ENCODE assay signal across 17 mouse cellular contexts in genomic region chr5:74669925-74670324, GRCm38 (mm10). TPM values are rescaled to one million over a fixed set of nuclear protein-coding genes. Genes with fewer than 3 reads are reported as not detected.
A peak's percentile ranks its signal among the peaks of the same experiment; 100 is the strongest.
DNase-seq lines count a peak whose midpoint lies in the region; ATAC-seq and TF ChIP-seq lines count a peak whose summit lies in the region.
"Had no signal": no experiment of that assay in that cellular context is flagged by ENCODE, and none has a peak within 500 bp of the region (broad histone marks: within the 10 kb centered on the region; RNA-seq: fewer than 3 reads in every experiment).

No protein-coding gene starts in this region.

- WGBS in heart, embryonic 11.5 days (ENCODE audit: insufficient replicate concordance), result 83% methylated on average over 6 of the region's 6 CpGs
- 52% methylated on average over 6 of the region's 6 CpGs for WGBS in lung, postnatal 0 days

- intact Hi-C loops in gastrocnemius, adult 2 months (cut with DNase I), result no loop called here

- H3K27ac ChIP-seq in gastrocnemius, adult 2 months, result peak overlapping the region; percentile 72
- no peak overlapping the region for H3K27ac ChIP-seq in heart, embryonic 11.5 days (ENCODE audit: low read depth, low read length)
- no peak overlapping the region for H3K27ac ChIP-seq in lung, postnatal 0 days (ENCODE audit: low read length)
- H3K27ac ChIP-seq: embryonic facial prominence, embryonic 12.5 days; forebrain, embryonic 15.5 days; hindbrain, embryonic 13.5 days; hindbrain, postnatal 0 days had no signal

- H3K36me3 ChIP-seq in heart, embryonic 11.5 days (ENCODE audit: control insufficient read depth, insufficient read depth, low read length), result no peaks in the 10 kb centered on the region
- H3K36me3 ChIP-seq in lung, postnatal 0 days (ENCODE audit: insufficient read depth, low read length), result no peaks in the 10 kb centered on the region
- H3K36me3 ChIP-seq: embryonic facial prominence, embryonic 12.5 days; forebrain, embryonic 15.5 days; hindbrain, embryonic 13.5 days had no signal

- DNase-seq in gastrocnemius, adult 2 months, result no peak
- no peak for DNase-seq in gastrocnemius, adult 8-10 months (ENCODE audit: low spot score in 2 of 2)
- peak; percentile 47 to 50 for DNase-seq in heart, adult 9 months (ENCODE audit: low spot score in 2 of 2)
- DNase-seq in kidney, postnatal 14 days, result peak; percentile 20
- DNase-seq in kidney, postnatal 4 days, result no peak
- peak; percentile 67 for DNase-seq in lung, postnatal 10 days
- no peak for DNase-seq in lung, postnatal 0 days (ENCODE audit: low spot score)
- DNase-seq: adrenal gland, postnatal 10 days; cerebellum, adult 11-12 months; cerebellum, adult 9-10 months; cerebellum, postnatal 25 days had no signal

- H3K27me3 ChIP-seq in heart, embryonic 11.5 days (ENCODE audit: control insufficient read depth, insufficient read depth, low read length), result no peaks in the 10 kb centered on the region
- no peaks in the 10 kb centered on the region for H3K27me3 ChIP-seq in lung, postnatal 0 days (replicated peaks; ENCODE audit: insufficient read depth, low read length)
- H3K27me3 ChIP-seq: embryonic facial prominence, embryonic 12.5 days; forebrain, embryonic 15.5 days; hindbrain, embryonic 13.5 days had no signal

- H3K9me3 ChIP-seq in heart, embryonic 11.5 days (replicated peaks; ENCODE audit: control insufficient read depth, low read length), result no peaks in the 10 kb centered on the region
- H3K9me3 ChIP-seq in lung, postnatal 0 days (ENCODE audit: low read length), result no peaks in the 10 kb centered on the region
- H3K9me3 ChIP-seq: embryonic facial prominence, embryonic 12.5 days; forebrain, embryonic 15.5 days; hindbrain, embryonic 13.5 days had no signal

- no peak overlapping the region for H3K4me2 ChIP-seq in heart, embryonic 11.5 days
- H3K4me2 ChIP-seq in lung, postnatal 0 days (replicated peaks; ENCODE audit: low read depth, low read length), result no peak overlapping the region
- H3K4me2 ChIP-seq: embryonic facial prominence, embryonic 12.5 days; forebrain, embryonic 15.5 days; hindbrain, embryonic 13.5 days had no signal

- no peak for TF ChIP-seq CTCF in gastrocnemius, adult 2 months (IDR thresholded peaks at IDR 0.05)
- no peak for TF ChIP-seq CTCF in lung, postnatal 0 days (IDR thresholded peaks at IDR 0.05)

- ATAC-seq in heart, embryonic 11.5 days (replicated peaks; ENCODE audit: insufficient number of reproducible peaks, low FRiP score, low TSS enrichment), result no peak
- no peak for ATAC-seq in lung, postnatal 0 days
- ATAC-seq: forebrain, embryonic 15.5 days; hindbrain, postnatal 0 days had no signal

- no peak for TF ChIP-seq EP300 in lung, postnatal 0 days (IDR thresholded peaks at IDR 0.05)

- H3K4me1 ChIP-seq in heart, embryonic 11.5 days (ENCODE audit: control insufficient read depth, insufficient read depth, low read length), result no peaks in the 10 kb centered on the region
- no peaks in the 10 kb centered on the region for H3K4me1 ChIP-seq in lung, postnatal 0 days (ENCODE audit: insufficient read depth, low read depth, low read length)
- H3K4me1 ChIP-seq: embryonic facial prominence, embryonic 12.5 days; forebrain, embryonic 15.5 days; hindbrain, embryonic 13.5 days had no signal

- H3K9ac ChIP-seq in heart, embryonic 11.5 days (ENCODE audit: low read depth, low read length), result no peak overlapping the region
- H3K9ac ChIP-seq in lung, postnatal 0 days (replicated peaks; ENCODE audit: low read depth), result no peak overlapping the region
- H3K9ac ChIP-seq: embryonic facial prominence, embryonic 12.5 days; forebrain, embryonic 15.5 days; hindbrain, embryonic 13.5 days had no signal

- H3K4me3 ChIP-seq in gastrocnemius, adult 2 months, result peak overlapping the region; percentile 22
- H3K4me3 ChIP-seq in heart, embryonic 11.5 days (ENCODE audit: low read depth, low read length), result no peak overlapping the region
- no peak overlapping the region for H3K4me3 ChIP-seq in lung, postnatal 0 days (ENCODE audit: low read depth, low read length)
- H3K4me3 ChIP-seq: embryonic facial prominence, embryonic 12.5 days; forebrain, embryonic 15.5 days; hindbrain, embryonic 13.5 days had no signal

RNA-seq across cellular contexts. Expression of gene Lnx1, which starts 32.8 kb away (rescaled TPM):
- total RNA-seq in gastrocnemius, adult 2 months (2021), result 1 to 10 TPM; 3.4 to 4.9 TPM
- total RNA-seq in gastrocnemius, adult 8-10 months (2022), result 1 to 10 TPM; 2.1 to 4.0 (median 3.0) TPM
- 0.56 and 0.70 TPM in 2 replicates for polyA plus RNA-seq in heart, embryonic 11.5 days (2014; fragmentation: Nextera tagmentation; extraction: Ambion mirVana)
- 2.9 and 3.2 TPM in 2 replicates for polyA plus RNA-seq in lung, postnatal 0 days (2015; fragmentation: Nextera tagmentation; extraction: Ambion mirVana)
- total RNA-seq: MEL had no signal

Comparison
In these comparisons a context has a peak if more than half of its experiments do, and no peak if none do; other contexts are left out.
1. DNase-seq: peak in heart, adult 9 months (2 of 2), kidney, postnatal 14 days (single experiment) and lung, postnatal 10 days (single experiment); none in gastrocnemius, adult 2 months (single experiment), gastrocnemius, adult 8-10 months (0 of 2), kidney, postnatal 4 days (0 of 2) and lung, postnatal 0 days (single experiment).